Mouse (Mus musculus): ENCODE data around the gene Lhfpl3. TPM values are rescaled to one million over a fixed set of nuclear protein-coding genes. Genes with fewer than 3 reads are reported as not detected.
A peak's percentile ranks its signal among the peaks of the same experiment; 100 is the strongest.

The Lhfpl3 gene
- polyA plus RNA-seq, 1 experiment from 2014 or later, result 4.4 TPM

DNA sequence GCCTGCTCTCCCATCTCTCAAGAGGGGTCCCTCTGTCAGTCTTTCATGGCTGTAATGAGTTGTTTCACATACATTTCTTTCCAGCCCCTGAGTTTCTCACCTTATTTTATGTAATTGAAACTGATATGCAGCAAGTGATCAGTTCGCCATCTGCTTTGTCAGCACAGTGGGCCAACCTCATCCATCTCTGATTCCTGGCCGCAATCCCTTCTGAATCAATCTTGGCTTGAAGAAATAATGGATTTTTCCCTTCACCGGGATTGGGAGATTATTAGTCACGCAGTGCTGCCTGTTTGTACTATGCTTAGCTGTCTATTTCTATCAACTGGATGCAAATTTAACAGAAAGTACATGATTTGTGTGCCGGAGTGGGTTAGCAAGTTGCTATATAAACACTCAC, 297.0 kb downstream of the Lhfpl3 start:
- H3K36me3 ChIP-seq (ENCODE audit: poor library complexity, severe bottlenecking), result no peaks in the 10 kb centered on the region
- no peaks in the 10 kb centered on the region for H3K9me3 ChIP-seq (replicated peaks)
- no peak overlapping the region for H3K27ac ChIP-seq
- ATAC-seq, result no peak
- H3K27me3 ChIP-seq, result no peaks in the 10 kb centered on the region
- no peak overlapping the region for H3K9ac ChIP-seq
- 91% methylated on average over 5 of the region's 5 CpGs for WGBS
- no peaks in the 10 kb centered on the region for H3K4me1 ChIP-seq
- no peak overlapping the region for H3K4me2 ChIP-seq
- H3K4me3 ChIP-seq, result no peak overlapping the region

DNA sequence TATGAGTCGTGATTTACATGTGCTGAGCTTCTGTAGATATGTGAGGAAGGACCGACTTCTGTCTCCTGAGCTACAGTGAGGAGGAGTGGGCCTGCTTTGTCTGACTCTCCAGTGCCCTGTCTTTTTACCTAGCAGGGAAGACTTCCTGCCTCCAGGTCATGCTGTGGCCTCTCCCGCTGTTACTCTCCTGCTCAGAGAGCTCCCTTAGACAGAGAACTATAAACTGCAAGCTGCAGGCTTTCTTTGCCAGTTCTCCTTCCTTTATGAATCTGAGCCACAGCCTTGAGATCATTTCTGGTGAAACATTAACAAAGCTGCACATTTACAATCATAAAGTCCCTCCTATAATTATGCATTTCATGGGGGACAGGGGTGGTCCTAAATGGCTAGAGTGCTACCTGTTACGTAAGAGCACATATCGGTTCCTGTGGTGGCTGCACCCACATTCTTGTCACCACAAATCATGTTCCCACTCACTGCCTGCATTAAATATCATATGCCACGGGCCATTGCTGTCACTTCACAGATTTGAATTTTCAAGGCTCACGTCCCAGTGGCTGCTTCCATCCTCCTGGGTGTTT, 303.3 kb downstream of the Lhfpl3 start:
- no peaks in the 10 kb centered on the region for H3K9me3 ChIP-seq (replicated peaks)
- no peak for ATAC-seq
- H3K36me3 ChIP-seq (ENCODE audit: poor library complexity, severe bottlenecking), result no peaks in the 10 kb centered on the region
- H3K9ac ChIP-seq, result no peak overlapping the region
- no peak overlapping the region for H3K27ac ChIP-seq
- 80% methylated on average over 7 of the region's 7 CpGs for WGBS
- no peaks in the 10 kb centered on the region for H3K4me1 ChIP-seq
- H3K4me2 ChIP-seq, result no peak overlapping the region
- no peaks in the 10 kb centered on the region for H3K27me3 ChIP-seq
- no peak overlapping the region for H3K4me3 ChIP-seq

DNA sequence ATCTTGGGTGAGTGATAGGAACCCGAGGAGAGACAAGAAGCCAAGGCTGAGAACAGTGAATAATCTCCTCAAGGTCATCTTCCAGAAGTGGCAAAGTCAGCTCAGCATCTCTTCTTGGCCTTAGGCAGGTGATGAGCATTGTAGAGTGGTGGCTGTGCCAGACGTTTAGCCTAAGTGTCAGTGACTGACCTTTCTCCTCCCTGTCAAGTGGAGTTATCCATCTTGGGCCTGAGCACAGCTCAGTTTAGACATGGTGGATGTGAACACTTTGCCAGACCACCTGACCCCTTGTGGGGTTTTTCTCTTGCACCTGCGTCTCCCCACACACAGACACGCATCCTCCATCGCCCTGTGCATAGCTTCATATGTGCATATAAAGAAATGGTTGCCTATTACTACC, 305.6 kb downstream of the Lhfpl3 start:
- no peaks in the 10 kb centered on the region for H3K9me3 ChIP-seq (replicated peaks)
- no peak for ATAC-seq
- no peaks in the 10 kb centered on the region for H3K4me1 ChIP-seq
- no peaks in the 10 kb centered on the region for H3K27me3 ChIP-seq
- no peak overlapping the region for H3K27ac ChIP-seq
- H3K4me2 ChIP-seq, result no peak overlapping the region
- no peak overlapping the region for H3K4me3 ChIP-seq
- WGBS, result 70% methylated on average over 5 of the region's 5 CpGs
- no peaks in the 10 kb centered on the region for H3K36me3 ChIP-seq (ENCODE audit: poor library complexity, severe bottlenecking)
- no peak overlapping the region for H3K9ac ChIP-seq

DNA sequence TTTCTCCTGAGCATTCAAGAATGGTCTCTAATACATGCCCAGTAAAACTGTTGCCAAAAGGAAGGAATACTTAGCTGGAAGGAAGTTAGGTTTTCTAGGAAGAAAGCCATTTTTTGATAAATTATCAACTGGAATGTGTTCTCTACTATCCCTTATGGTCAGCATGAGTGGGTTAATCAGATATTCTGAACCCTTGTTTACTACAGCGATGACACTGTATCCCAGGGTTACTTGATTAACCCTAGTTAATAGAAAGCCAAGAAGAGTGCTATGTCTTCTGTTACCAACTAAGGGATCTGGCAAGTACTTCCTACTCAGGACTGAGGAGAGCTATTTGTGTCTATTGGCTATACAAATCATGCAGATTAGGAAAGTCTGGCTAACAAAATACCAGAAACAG, 349.0 kb downstream of the Lhfpl3 start:
- no peak for ATAC-seq
- H3K4me3 ChIP-seq, result no peak overlapping the region
- H3K9ac ChIP-seq, result no peak overlapping the region
- WGBS, result 91% methylated on average over 1 of the region's 1 CpGs
- no peaks in the 10 kb centered on the region for H3K27me3 ChIP-seq
- H3K4me1 ChIP-seq, result no peaks in the 10 kb centered on the region
- H3K9me3 ChIP-seq (replicated peaks), result no peaks in the 10 kb centered on the region
- no peak overlapping the region for H3K4me2 ChIP-seq
- no peaks in the 10 kb centered on the region for H3K36me3 ChIP-seq (ENCODE audit: poor library complexity, severe bottlenecking)
- H3K27ac ChIP-seq, result no peak overlapping the region

DNA sequence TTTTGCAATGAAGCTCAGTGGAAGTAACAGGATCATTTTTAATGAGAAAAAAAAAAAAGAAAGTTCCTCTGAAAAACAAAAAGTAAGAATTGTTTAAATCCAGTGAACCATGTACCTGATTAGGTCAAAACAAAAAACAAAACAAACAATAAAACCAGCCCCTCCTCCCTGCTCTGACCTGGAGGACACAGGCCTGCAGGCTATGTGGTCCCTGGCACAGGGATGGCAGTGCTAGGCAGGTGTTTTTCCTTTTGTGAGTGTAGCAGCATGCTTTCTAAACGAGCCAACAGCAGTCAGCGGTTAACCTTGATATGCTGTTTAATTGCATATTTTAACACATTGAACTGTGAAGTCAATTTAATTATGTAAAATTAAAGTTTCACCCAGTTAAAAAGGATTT, 360.7 kb downstream of the Lhfpl3 start:
- no peak overlapping the region for H3K4me3 ChIP-seq
- 34% methylated on average over 2 of the region's 2 CpGs for WGBS
- ATAC-seq, result peak; percentile 75

DNA sequence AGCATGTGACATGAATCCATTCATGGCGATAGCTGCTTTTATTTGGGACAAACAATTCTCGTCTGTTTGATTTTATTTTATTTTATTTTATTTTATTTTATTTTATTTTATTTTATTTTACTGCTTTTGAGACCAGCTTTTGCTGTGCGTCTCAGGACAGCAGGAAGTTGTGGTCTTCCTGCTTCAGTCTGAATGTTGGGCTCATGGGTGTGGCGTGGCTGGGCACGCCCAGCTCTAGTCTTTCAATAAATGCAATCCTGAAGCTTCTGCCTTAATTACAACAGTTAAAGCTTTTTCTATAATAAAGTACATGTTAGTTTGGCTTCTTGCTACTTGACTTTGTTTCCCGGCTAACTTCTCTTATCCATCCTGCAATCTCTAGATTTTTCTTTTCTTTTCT, 365.4 kb downstream of the Lhfpl3 start:
- no peaks in the 10 kb centered on the region for H3K9me3 ChIP-seq (replicated peaks)
- no peak for ATAC-seq
- no peak overlapping the region for H3K27ac ChIP-seq
- H3K36me3 ChIP-seq (ENCODE audit: poor library complexity, severe bottlenecking), result no peaks in the 10 kb centered on the region
- H3K4me3 ChIP-seq, result no peak overlapping the region
- WGBS, result 93% methylated on average over 6 of the region's 6 CpGs
- no peak overlapping the region for H3K4me2 ChIP-seq
- H3K4me1 ChIP-seq, result no peaks in the 10 kb centered on the region
- H3K27me3 ChIP-seq, result no peaks in the 10 kb centered on the region
- no peak overlapping the region for H3K9ac ChIP-seq

More for the DNA sequence above, 360.7 kb downstream of the Lhfpl3 start:
- Histone ChIP-seq H3K9me3 (replicated peaks) (no peaks in the 10 kb centered on the region), H3K9ac (no peak overlapping the region), H3K27me3 (no peaks in the 10 kb centered on the region), H3K4me2 (no peak overlapping the region), H3K4me1 (peaks cover 4% of the 10 kb centered on the region; the same call in 1 of the 2 replicates), H3K27ac (no peak overlapping the region), H3K36me3 (ENCODE audit: poor library complexity, severe bottlenecking) (no peaks in the 10 kb centered on the region)

DNA sequence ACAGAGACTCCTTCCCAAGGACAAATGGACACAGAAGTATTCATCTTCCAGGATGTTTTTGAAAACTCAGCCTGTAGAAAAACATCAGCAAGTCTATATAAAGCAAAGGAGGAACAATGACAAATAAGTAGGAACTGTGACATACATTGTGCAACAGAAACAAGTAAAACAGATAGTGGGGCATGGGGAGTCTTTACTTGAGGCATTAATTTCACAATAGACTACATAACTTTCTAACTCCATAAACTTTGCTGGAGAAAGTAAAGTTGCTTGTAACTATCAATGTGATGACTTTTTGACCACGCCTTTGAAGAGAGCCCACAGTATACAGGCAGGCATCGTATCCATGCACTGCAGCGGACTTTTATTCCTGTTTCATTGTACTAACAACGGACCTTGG, 368.4 kb downstream of the Lhfpl3 start:
- H3K27ac ChIP-seq, result no peak overlapping the region
- H3K4me3 ChIP-seq, result no peak overlapping the region
- WGBS, result 92% methylated on average over 4 of the region's 4 CpGs
- no peaks in the 10 kb centered on the region for H3K36me3 ChIP-seq (ENCODE audit: poor library complexity, severe bottlenecking)
- H3K9me3 ChIP-seq (replicated peaks), result no peaks in the 10 kb centered on the region
- H3K9ac ChIP-seq, result no peak overlapping the region
- no peak overlapping the region for H3K4me2 ChIP-seq
- no peak for ATAC-seq
- no peaks in the 10 kb centered on the region for H3K4me1 ChIP-seq
- no peaks in the 10 kb centered on the region for H3K27me3 ChIP-seq

DNA sequence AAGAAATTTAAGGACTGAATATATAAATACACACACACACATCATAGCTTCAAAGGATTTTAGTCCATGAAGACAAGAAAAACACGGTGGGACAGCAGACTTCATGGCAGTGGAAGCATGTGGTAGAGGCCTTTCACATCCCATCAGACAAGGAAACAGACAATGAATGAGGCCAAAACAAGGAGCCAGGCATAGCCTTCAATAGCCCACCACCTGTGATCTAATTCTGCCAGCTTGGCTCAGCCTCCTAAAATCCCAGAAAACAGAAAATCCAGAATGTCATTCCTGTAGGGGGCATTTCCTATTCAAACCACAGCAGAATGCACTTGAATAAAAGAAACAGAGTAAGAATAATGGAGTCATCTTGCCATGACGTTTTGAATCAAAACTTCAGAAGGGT, 381.0 kb downstream of the Lhfpl3 start:
- 11% methylated on average over 2 of the region's 2 CpGs for WGBS

DNA sequence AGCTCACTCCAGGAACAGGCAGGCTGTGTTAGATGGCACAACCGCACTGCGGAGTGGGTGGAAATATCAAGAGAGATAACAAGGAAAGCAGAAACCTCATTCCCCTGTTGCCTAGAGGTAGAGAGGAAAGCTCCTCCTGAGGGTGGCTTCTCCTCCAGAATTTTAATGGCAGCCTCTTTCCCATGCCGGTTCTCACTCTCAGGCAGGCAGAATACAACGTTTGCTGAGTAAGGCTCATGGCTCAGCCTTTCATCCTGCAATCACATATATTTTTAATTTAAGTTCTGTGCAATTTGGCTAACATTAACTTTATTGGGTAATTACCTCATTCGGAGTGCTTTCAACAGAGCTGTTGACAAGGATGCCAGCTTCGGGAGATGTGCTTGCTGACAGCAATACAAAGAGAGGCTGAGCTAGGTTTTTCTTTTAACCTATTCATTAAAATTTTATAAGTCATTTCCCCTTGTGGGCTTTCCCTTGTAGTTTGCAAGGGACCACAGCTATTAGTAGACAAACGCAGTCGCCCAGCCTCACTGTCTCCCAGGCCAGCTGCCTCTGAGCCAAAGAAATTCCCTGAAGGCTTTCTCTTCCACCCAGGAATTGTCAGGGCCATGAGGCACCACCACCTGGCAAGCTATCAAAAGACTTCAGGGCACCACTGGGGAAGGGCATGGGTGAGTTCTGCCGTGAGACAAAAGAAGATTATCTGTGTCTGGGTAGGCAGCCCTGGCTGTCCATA, 394.5 kb downstream of the Lhfpl3 start:
- H3K27ac ChIP-seq, result no peak overlapping the region
- H3K4me1 ChIP-seq, result peaks cover 5% of the 10 kb centered on the region
- no peaks in the 10 kb centered on the region for H3K36me3 ChIP-seq (ENCODE audit: poor library complexity, severe bottlenecking)
- H3K9me3 ChIP-seq (replicated peaks), result no peaks in the 10 kb centered on the region
- 54% methylated on average over 9 of the region's 9 CpGs for WGBS
- H3K27me3 ChIP-seq, result no peaks in the 10 kb centered on the region
- no peak overlapping the region for H3K9ac ChIP-seq
- H3K4me3 ChIP-seq, result no peak overlapping the region
- peak; percentile 36; the same call in 1 of the 2 replicates for ATAC-seq
- no peak overlapping the region for H3K4me2 ChIP-seq

More for the DNA sequence above, 381.0 kb downstream of the Lhfpl3 start:
- no peaks in the 10 kb centered on the region; the same call in 1 of the 2 replicates for H3K4me1 ChIP-seq
- H3K4me2 ChIP-seq, result no peak overlapping the region
- H3K27me3 ChIP-seq, result no peaks in the 10 kb centered on the region
- no peaks in the 10 kb centered on the region for H3K36me3 ChIP-seq (ENCODE audit: poor library complexity, severe bottlenecking)
- no peak overlapping the region for H3K27ac ChIP-seq
- ATAC-seq, result no peak
- no peak overlapping the region for H3K4me3 ChIP-seq
- no peaks in the 10 kb centered on the region for H3K9me3 ChIP-seq (replicated peaks)
- H3K9ac ChIP-seq, result no peak overlapping the region

DNA sequence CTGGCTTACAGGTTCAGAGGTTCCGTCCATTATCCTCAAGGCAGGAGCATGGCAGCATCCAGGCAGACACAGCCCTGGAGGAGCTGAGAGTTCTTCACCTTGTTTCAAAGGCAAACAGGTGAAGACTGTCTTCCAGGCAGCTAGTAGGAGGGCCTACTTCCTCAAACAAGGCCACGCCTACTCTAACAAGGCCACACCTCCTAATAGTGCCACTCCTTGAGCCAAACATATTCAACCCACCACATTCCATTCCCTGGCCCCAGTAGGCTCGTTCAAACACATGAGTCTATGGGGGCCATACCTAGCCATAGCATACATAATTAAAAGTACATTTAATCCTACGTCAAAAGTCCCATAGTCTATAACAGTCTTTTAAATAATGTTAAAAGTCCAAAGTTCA, 407.4 kb downstream of the Lhfpl3 start:
- Histone ChIP-seq H3K27me3 (no peaks in the 10 kb centered on the region), H3K27ac (no peak overlapping the region), H3K9me3 (replicated peaks) (no peaks in the 10 kb centered on the region), H3K9ac (no peak overlapping the region), H3K4me1 (no peaks in the 10 kb centered on the region), H3K4me3 (no peak overlapping the region), H3K4me2 (no peak overlapping the region), H3K36me3 (ENCODE audit: poor library complexity, severe bottlenecking) (no peaks in the 10 kb centered on the region)
- 89% methylated on average over 4 of the region's 4 CpGs for WGBS
- no peak for ATAC-seq

DNA sequence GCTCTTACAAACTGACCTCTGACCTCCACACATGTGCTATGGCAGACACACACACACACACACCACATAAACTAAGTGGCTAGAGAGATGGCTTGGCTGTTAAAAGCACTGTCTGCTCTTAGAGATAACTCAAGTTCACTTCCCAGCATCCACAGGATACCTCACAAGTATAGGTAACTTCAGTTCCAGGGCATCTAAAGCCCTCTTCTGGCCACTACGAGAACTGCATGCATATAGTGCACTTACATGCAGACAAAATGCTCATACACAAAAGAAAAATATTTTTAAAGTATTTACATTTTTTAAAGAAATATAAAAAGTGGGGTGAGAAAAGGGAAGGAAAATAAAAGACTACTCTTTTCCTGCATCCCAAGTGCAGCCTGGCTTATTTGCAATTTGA, 408.6 kb downstream of the Lhfpl3 start:
- no peak for ATAC-seq
- Histone ChIP-seq H3K4me3 (no peak overlapping the region), H3K27me3 (no peaks in the 10 kb centered on the region), H3K4me2 (no peak overlapping the region), H3K9ac (no peak overlapping the region), H3K36me3 (ENCODE audit: poor library complexity, severe bottlenecking) (no peaks in the 10 kb centered on the region), H3K4me1 (no peaks in the 10 kb centered on the region), H3K27ac (no peak overlapping the region), H3K9me3 (replicated peaks) (no peaks in the 10 kb centered on the region)
- 87% methylated on average over 1 of the region's 1 CpGs for WGBS

DNA sequence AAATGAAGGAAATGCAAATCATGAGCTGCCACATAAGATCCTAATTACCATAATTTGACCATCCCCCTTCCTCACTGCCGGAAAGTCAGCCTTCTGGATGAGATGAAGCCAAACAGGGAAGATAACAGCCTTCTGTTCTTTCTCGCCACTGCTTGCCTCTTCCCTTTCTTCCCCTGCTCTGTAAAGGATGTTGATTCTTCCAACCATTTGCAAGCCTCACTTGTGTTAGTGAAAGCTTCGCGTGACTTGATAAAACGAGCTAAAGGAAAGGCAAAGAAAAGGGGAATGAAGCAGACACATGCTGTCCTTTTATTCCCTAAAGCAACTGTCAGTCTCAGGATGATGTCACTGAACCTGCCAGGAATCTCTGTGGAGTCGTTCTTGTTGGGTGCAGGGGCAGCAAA, 420.1 kb downstream of the Lhfpl3 start:
- Histone ChIP-seq H3K27ac (peak overlapping the region; percentile 62), H3K9ac (no peak overlapping the region), H3K27me3 (no peaks in the 10 kb centered on the region), H3K9me3 (replicated peaks) (no peaks in the 10 kb centered on the region), H3K4me2 (peak overlapping the region; percentile 30), H3K4me1 (peaks cover 12% of the 10 kb centered on the region), H3K36me3 (ENCODE audit: poor library complexity, severe bottlenecking) (no peaks in the 10 kb centered on the region), H3K4me3 (no peak overlapping the region)
- peak; percentile 80 for ATAC-seq
- WGBS, result 8% methylated on average over 6 of the region's 6 CpGs

DNA sequence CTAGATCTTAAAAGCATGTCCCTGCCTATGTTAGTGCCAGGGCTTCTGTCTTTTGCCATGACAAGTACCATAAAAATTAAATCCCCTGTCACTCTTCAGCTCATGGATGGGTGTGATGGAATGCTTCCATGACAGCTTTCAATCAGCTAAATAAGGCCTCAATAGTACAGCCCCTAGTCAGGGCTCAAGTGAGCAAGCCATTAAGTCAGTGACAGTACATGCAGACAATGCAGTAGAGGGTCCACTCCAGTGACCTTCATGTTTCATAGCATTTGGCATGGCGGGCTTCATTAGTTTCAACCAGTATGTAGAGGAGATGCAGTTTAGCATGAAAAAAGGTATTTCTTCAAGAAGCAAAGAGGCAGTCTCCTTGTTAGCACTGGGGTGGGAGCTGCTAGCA, 420.8 kb downstream of the Lhfpl3 start:
- Histone ChIP-seq H3K27me3 (no peaks in the 10 kb centered on the region), H3K4me2 (no peak overlapping the region), H3K9ac (no peak overlapping the region), H3K36me3 (ENCODE audit: poor library complexity, severe bottlenecking) (no peaks in the 10 kb centered on the region), H3K4me3 (no peak overlapping the region), H3K4me1 (peaks cover 12% of the 10 kb centered on the region), H3K9me3 (replicated peaks) (no peaks in the 10 kb centered on the region), H3K27ac (no peak overlapping the region)
- ATAC-seq, result no peak; the same call in 1 of the 2 replicates
- 85% methylated on average over 1 of the region's 1 CpGs for WGBS
